Mouse (Mus musculus): ENCODE measurements at regions not wholly inside any gene's neighbourhood (a gene's known extent, or its start where the extent isn't known, plus 50 kb on each side); places are given as distances from the start of the nearest gene placed in this dataset.
A peak's percentile ranks its signal among the peaks of the same experiment; 100 is the strongest.

GRCm38 (mm10) chr5:74903711-74904110, 140.9 kb downstream of the Chic2 start:
- Histone ChIP-seq H3K4me3 (ENCODE audit: low read depth, low read length) (no peak overlapping the region), H3K4me1 (ENCODE audit: control insufficient read depth, insufficient read depth, low read length) (no peaks in the 10 kb centered on the region), H3K36me3 (ENCODE audit: control insufficient read depth, insufficient read depth, low read length) (no peaks in the 10 kb centered on the region), H3K27me3 (ENCODE audit: control insufficient read depth, insufficient read depth, low read length) (no peaks in the 10 kb centered on the region), H3K9ac (replicated peaks; ENCODE audit: low read depth, low read length) (no peak overlapping the region), H3K27ac (ENCODE audit: low read depth, low read length) (no peak overlapping the region), H3K9me3 (ENCODE audit: control insufficient read depth, low read length) (no peaks in the 10 kb centered on the region), H3K4me2 (ENCODE audit: low read depth, low read length) (no peak overlapping the region)
- 92% methylated on average over 6 of the region's 6 CpGs for WGBS
- no peak for ATAC-seq (ENCODE audit: low read depth)

DNA sequence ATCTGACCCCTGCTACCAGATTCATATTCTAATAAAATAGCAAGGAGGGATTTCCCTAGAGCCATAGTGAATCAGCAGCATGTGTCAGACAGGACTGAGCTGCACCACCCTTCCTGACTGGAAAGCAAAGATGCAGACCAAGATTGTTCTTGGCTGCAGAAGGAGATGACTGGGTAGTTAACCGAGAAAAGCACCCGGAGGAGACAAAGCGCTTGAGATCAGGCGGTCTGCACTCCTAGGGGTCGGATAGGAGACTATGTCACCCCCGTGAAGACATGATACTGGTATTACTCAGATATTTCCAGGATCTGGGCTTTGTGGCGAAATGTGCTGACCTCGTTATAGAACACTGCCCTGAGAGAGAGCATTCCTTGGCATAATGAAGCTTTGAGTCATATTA, 147.4 kb downstream of the Chic2 start:
- Histone ChIP-seq H3K4me2 (ENCODE audit: low read depth, low read length) (no peak overlapping the region), H3K9me3 (ENCODE audit: control insufficient read depth, low read length) (no peaks in the 10 kb centered on the region), H3K4me3 (ENCODE audit: low read depth, low read length) (no peak overlapping the region), H3K36me3 (ENCODE audit: control insufficient read depth, insufficient read depth, low read length) (no peaks in the 10 kb centered on the region), H3K4me1 (ENCODE audit: control insufficient read depth, insufficient read depth, low read length) (no peaks in the 10 kb centered on the region), H3K27ac (ENCODE audit: low read depth, low read length) (no peak overlapping the region), H3K9ac (replicated peaks; ENCODE audit: low read depth, low read length) (no peak overlapping the region), H3K27me3 (ENCODE audit: control insufficient read depth, insufficient read depth, low read length) (no peaks in the 10 kb centered on the region)
- WGBS: 90% methylated on average over 8 of the region's 8 CpGs
- no peak for ATAC-seq (ENCODE audit: low read depth)

DNA sequence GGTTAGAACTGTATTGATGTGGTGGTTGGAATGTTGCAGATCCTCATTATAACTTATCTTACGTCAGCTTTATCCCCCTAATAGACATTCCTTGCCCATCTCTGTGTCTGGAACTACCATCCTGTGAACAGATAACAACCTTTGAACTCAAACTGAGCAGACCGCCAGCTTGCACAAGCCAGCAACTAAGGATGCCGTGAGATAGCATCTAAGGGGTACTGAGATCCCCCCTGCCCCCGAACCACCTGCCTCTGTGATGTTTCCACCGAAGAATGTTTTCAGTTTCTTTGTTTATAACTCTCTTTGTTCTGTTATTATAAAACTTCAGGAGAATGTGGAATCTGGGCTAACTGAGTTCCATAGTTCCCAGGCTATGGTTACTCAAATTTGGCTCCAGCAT, 151.3 kb downstream of the Chic2 start:
- no peak overlapping the region for H3K9ac ChIP-seq (replicated peaks; ENCODE audit: low read depth, low read length)
- no peaks in the 10 kb centered on the region for H3K4me1 ChIP-seq (ENCODE audit: control insufficient read depth, insufficient read depth, low read length)
- ATAC-seq (ENCODE audit: low read depth): no peak
- H3K4me2 ChIP-seq (ENCODE audit: low read depth, low read length): no peak overlapping the region
- no peak overlapping the region for H3K27ac ChIP-seq (ENCODE audit: low read depth, low read length)
- WGBS: 81% methylated on average over 5 of the region's 5 CpGs
- H3K9me3 ChIP-seq (ENCODE audit: control insufficient read depth, low read length): no peaks in the 10 kb centered on the region
- H3K27me3 ChIP-seq (ENCODE audit: control insufficient read depth, insufficient read depth, low read length): no peaks in the 10 kb centered on the region
- no peak overlapping the region for H3K4me3 ChIP-seq (ENCODE audit: low read depth, low read length)
- H3K36me3 ChIP-seq (ENCODE audit: control insufficient read depth, insufficient read depth, low read length): no peaks in the 10 kb centered on the region

- Histone ChIP-seq H3K36me3 (ENCODE audit: control insufficient read depth, insufficient read depth, low read length) (no peaks in the 10 kb centered on the region), H3K4me1 (ENCODE audit: control insufficient read depth, insufficient read depth, low read length) (no peaks in the 10 kb centered on the region), H3K27ac (ENCODE audit: low read depth, low read length) (no peak overlapping the region), H3K9ac (replicated peaks; ENCODE audit: low read depth, low read length) (no peak overlapping the region), H3K27me3 (ENCODE audit: control insufficient read depth, insufficient read depth, low read length) (no peaks in the 10 kb centered on the region), H3K4me2 (ENCODE audit: low read depth, low read length) (no peak overlapping the region), H3K9me3 (ENCODE audit: control insufficient read depth, low read length) (no peaks in the 10 kb centered on the region), H3K4me3 (ENCODE audit: low read depth, low read length) (no peak overlapping the region)
- ATAC-seq (ENCODE audit: low read depth): no peak
- WGBS: 27% methylated on average over 3 of the region's 3 CpGs
Observed at GRCm38 (mm10) chr5:74891541-74891940, 153.0 kb downstream of the Chic2 start.

GRCm38 (mm10) chr5:74888934-74889333, 155.6 kb downstream of the Chic2 start:
- no peak overlapping the region for H3K27ac ChIP-seq (ENCODE audit: low read depth, low read length)
- H3K9me3 ChIP-seq (ENCODE audit: control insufficient read depth, low read length): 0 out of 2 replicates have a peak, but pooled peaks cover 4% of the 10 kb centered on the region
- H3K36me3 ChIP-seq (ENCODE audit: control insufficient read depth, insufficient read depth, low read length): no peaks in the 10 kb centered on the region
- 70% methylated on average over 8 of the region's 8 CpGs for WGBS
- H3K4me3 ChIP-seq (ENCODE audit: low read depth, low read length): no peak overlapping the region
- H3K27me3 ChIP-seq (ENCODE audit: control insufficient read depth, insufficient read depth, low read length): no peaks in the 10 kb centered on the region
- no peaks in the 10 kb centered on the region for H3K4me1 ChIP-seq (ENCODE audit: control insufficient read depth, insufficient read depth, low read length)
- no peak overlapping the region for H3K9ac ChIP-seq (replicated peaks; ENCODE audit: low read depth, low read length)
- ATAC-seq (ENCODE audit: low read depth): no peak
- H3K4me2 ChIP-seq (ENCODE audit: low read depth, low read length): no peak overlapping the region

DNA sequence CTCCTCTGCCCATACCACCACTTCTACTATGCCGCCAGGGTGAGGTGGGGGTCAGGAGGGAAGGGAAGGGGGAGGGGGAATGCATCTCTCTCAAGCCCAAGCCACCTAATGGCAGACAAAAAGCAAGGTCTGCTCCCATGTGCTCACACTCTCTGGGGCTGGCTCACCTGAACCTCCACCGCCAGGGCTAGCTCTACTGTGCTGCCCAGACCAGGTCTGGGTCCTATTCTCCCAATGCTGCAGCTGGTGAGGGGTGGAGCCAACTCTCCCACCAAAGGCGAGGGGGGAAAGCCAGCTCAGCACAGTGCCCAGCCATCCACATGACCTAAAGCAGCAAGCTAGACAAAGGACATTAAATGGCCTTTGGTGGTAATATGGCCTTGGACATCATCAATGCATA, 158.6 kb downstream of the Chic2 start:
- Histone ChIP-seq H3K4me1 (ENCODE audit: control insufficient read depth, insufficient read depth, low read length) (no peaks in the 10 kb centered on the region), H3K9me3 (ENCODE audit: control insufficient read depth, low read length) (0 out of 2 replicates have a peak, but pooled peaks cover 4% of the 10 kb centered on the region), H3K27me3 (ENCODE audit: control insufficient read depth, insufficient read depth, low read length) (no peaks in the 10 kb centered on the region), H3K4me3 (ENCODE audit: low read depth, low read length) (no peak overlapping the region), H3K27ac (ENCODE audit: low read depth, low read length) (no peak overlapping the region), H3K36me3 (ENCODE audit: control insufficient read depth, insufficient read depth, low read length) (no peaks in the 10 kb centered on the region), H3K4me2 (ENCODE audit: low read depth, low read length) (no peak overlapping the region), H3K9ac (replicated peaks; ENCODE audit: low read depth, low read length) (no peak overlapping the region)
- no peak for ATAC-seq (ENCODE audit: low read depth)
- WGBS: 89% methylated on average over 3 of the region's 3 CpGs

DNA sequence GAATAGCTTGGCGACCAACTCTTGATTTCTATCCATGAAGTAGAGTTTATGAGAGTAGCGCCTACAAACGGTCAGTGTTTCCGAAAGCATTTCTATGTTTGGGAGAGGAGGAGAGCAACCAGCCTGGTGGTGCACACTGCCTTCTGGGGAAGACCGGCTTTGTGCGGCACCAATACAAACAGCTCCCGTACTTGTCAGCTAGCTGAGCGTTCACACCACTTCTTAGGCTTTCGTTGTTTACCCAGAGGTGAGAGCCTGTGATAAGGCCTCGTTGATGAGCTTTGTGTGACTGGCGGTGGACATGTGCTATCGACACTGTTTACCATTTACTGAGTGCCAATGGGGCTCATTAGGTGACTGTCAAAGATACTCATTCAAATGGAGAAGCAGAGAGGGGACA, 162.0 kb downstream of the Chic2 start:
- H3K9me3 ChIP-seq (ENCODE audit: control insufficient read depth, low read length): 0 out of 2 replicates have a peak, but pooled peaks cover 4% of the 10 kb centered on the region
- H3K4me1 ChIP-seq (ENCODE audit: control insufficient read depth, insufficient read depth, low read length): no peaks in the 10 kb centered on the region
- H3K4me3 ChIP-seq (ENCODE audit: low read depth, low read length): no peak overlapping the region
- no peaks in the 10 kb centered on the region for H3K27me3 ChIP-seq (ENCODE audit: control insufficient read depth, insufficient read depth, low read length)
- no peak overlapping the region for H3K4me2 ChIP-seq (ENCODE audit: low read depth, low read length)
- WGBS: 91% methylated on average over 12 of the region's 12 CpGs
- no peaks in the 10 kb centered on the region for H3K36me3 ChIP-seq (ENCODE audit: control insufficient read depth, insufficient read depth, low read length)
- no peak for ATAC-seq (ENCODE audit: low read depth)
- no peak overlapping the region for H3K27ac ChIP-seq (ENCODE audit: low read depth, low read length)
- no peak overlapping the region for H3K9ac ChIP-seq (replicated peaks; ENCODE audit: low read depth, low read length)

DNA sequence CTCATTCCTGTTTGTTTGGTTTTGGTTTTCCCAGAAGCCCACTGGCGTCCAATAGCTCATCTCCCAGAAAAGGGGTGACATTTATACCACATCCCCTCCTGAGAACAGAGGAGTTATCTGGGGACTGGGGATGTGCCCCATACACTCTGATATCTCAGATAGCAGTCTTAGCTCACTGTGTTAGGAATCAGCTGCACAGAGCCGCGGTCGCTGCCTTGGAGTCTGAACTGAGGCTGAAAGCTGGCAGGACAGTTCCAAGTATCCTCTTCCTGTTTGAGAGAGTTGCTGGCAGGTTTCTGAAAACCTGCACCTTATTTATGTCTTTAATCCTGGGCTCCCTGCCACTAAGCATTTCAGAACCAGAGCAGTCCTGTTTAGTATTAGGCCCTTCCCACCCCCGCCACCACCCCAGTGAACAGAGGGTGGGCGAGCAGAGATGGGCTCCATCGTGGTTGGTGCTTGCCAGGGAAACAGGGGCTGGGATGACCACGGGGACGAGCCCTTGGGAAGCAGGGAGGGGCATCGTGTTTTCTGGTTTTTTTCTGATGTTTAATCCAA, 163.8 kb downstream of the Chic2 start:
- Histone ChIP-seq H3K27me3 (ENCODE audit: control insufficient read depth, insufficient read depth, low read length) (no peaks in the 10 kb centered on the region), H3K36me3 (ENCODE audit: control insufficient read depth, insufficient read depth, low read length) (no peaks in the 10 kb centered on the region), H3K9me3 (ENCODE audit: control insufficient read depth, low read length) (0 out of 2 replicates have a peak, but pooled peaks cover 4% of the 10 kb centered on the region), H3K4me2 (ENCODE audit: low read depth, low read length) (no peak overlapping the region), H3K4me3 (ENCODE audit: low read depth, low read length) (no peak overlapping the region), H3K27ac (ENCODE audit: low read depth, low read length) (no peak overlapping the region), H3K9ac (replicated peaks; ENCODE audit: low read depth, low read length) (no peak overlapping the region), H3K4me1 (ENCODE audit: control insufficient read depth, insufficient read depth, low read length) (no peaks in the 10 kb centered on the region)
- peak; percentile 66; the same call in 1 of the 2 replicates for ATAC-seq (ENCODE audit: low read depth)
- WGBS: 71% methylated on average over 10 of the region's 10 CpGs

GRCm38 (mm10) chr5:74880048-74880437, 164.5 kb downstream of the Chic2 start:
- H3K4me1 ChIP-seq (ENCODE audit: control insufficient read depth, insufficient read depth, low read length): no peaks in the 10 kb centered on the region
- 75% methylated on average over 6 of the region's 6 CpGs for WGBS

More at GRCm38 (mm10) chr5:74880048-74880437, 164.5 kb downstream of the Chic2 start:
- Histone ChIP-seq H3K9ac (replicated peaks; ENCODE audit: low read depth, low read length) (no peak overlapping the region), H3K36me3 (ENCODE audit: control insufficient read depth, insufficient read depth, low read length) (no peaks in the 10 kb centered on the region), H3K9me3 (ENCODE audit: control insufficient read depth, low read length) (0 out of 2 replicates have a peak, but pooled peaks cover 4% of the 10 kb centered on the region), H3K27me3 (ENCODE audit: control insufficient read depth, insufficient read depth, low read length) (no peaks in the 10 kb centered on the region), H3K4me3 (ENCODE audit: low read depth, low read length) (no peak overlapping the region), H3K4me2 (ENCODE audit: low read depth, low read length) (no peak overlapping the region), H3K27ac (ENCODE audit: low read depth, low read length) (no peak overlapping the region)
- no peak for ATAC-seq (ENCODE audit: low read depth)
